Mouse (Mus musculus): ENCODE measurements at regions not wholly inside any gene's neighbourhood (a gene's known extent, or its start where the extent isn't known, plus 50 kb on each side); places are given as distances from the start of the nearest gene placed in this dataset.
"Not testable (repeated sequence)": the region's sequence is repeated elsewhere in the genome, so short reads cannot be mapped to it uniquely, and the experiment has no call there.

DNA sequence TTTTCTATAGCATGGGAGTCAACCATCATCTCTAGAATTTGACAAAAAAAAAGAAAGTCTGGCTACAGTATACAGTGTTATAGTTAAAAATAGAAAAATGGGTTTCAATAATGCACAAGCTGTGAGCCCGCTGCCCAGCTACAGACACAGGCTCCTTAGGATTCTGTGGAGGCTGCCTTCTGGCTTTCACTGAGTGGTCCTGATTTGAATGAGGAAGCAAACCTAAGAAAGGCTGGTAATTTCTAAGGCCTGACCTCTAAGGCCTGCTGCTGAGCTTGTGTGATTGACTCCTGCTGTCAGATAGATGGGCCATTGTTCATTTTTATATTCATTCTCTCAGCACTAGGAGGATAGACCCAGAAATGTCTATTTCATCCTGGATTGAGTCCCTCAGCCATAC lies 67.7 kb downstream of the Alg10b start:
- Histone ChIP-seq H3K4me2 (no peak overlapping the region), H3K4me1 (no peaks in the 10 kb centered on the region), H3K4me3 (no peak overlapping the region), H3K27me3 (replicated peaks) (no peaks in the 10 kb centered on the region), H3K36me3 (replicated peaks) (no peaks in the 10 kb centered on the region), H3K27ac (no peak overlapping the region), H3K9me3 (no peaks in the 10 kb centered on the region), H3K9ac (no peak overlapping the region)
- 29% methylated on average over 1 of the region's 1 CpGs for WGBS
- ATAC-seq (replicated peaks) = no peak

DNA sequence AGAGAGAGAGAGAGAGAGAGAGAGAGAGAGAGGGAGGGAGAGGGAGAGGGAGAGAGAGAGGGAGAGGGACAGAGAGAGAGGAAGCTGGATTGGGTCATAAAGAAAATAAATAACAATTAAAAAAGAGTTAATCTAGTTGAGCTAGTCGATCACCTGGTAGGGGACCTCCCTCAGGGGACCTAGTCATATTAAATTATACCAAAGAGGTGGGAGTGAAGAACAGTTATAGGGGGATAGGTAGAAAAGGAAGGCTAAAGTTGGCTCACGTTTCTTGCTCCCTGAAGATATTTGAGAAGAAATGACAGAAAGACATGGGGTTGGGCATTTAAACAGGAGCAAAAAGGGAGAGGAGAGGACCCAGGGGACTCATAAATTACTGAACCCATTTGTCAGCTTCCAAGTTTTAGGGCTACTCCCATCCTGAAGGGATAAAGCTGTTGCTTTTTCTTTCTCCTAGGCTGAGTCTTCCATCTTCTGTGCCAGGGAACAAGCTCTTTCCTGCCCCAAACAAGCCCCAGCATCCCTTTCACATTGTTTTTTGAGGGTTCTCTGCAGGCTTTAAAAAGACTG lies 70.3 kb downstream of the Alg10b start:
- H3K9me3 ChIP-seq = no peaks in the 10 kb centered on the region

DNA sequence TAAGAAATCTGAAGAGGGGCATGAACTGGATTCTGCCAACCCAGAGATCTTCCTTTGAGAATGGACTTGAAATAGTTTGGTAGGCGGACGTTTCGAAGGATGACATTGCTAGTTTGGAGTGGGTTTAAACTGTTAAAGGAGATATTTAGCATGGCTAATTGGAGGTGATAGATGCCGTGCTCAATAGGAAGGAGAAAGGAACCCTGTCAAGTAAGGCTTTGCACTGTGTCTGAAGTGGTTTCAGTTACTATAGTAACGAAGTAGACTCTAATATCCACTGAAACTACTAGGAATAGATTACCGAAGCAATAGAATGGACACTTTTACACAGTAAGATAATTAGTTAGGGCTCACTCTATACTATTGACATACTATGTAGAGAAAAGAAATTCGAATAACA lies 74.5 kb downstream of the Alg10b start:
- 37% methylated on average over 7 of the region's 7 CpGs for WGBS
- Histone ChIP-seq H3K4me2 (no peak overlapping the region), H3K36me3 (replicated peaks) (no peaks in the 10 kb centered on the region), H3K9ac (no peak overlapping the region), H3K27ac (no peak overlapping the region), H3K27me3 (replicated peaks) (no peaks in the 10 kb centered on the region), H3K4me3 (no peak overlapping the region), H3K4me1 (no peaks in the 10 kb centered on the region), H3K9me3 (no peaks in the 10 kb centered on the region)
- no peak for ATAC-seq (replicated peaks)

More for the DNA sequence above, 70.3 kb downstream of the Alg10b start:
- no peak for ATAC-seq (replicated peaks)
- Histone ChIP-seq H3K36me3 (replicated peaks) (no peaks in the 10 kb centered on the region), H3K4me3 (no peak overlapping the region), H3K4me2 (no peak overlapping the region), H3K9ac (no peak overlapping the region), H3K4me1 (no peaks in the 10 kb centered on the region), H3K27ac (no peak overlapping the region), H3K27me3 (replicated peaks) (no peaks in the 10 kb centered on the region)
- 73% methylated on average over 2 of the region's 2 CpGs for WGBS

DNA sequence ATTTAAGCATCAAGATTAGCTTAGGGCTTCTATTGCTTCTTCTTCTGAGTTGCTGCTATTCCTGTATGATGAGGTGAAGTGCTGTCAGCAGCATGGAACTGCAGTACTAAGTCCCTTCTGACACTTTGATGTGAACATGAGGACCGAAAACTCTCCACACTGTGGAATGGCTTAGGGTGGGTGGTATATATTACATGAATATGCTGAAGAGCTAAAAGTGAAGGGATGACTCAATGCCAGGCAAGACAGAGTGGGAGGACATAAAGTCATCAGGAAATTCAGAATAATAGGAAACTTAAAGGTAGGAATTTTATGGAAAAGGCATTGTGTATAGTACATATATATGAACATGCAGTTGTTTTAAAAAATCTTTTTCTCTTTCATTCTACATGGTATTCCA lies 79.3 kb downstream of the Alg10b start:
- Histone ChIP-seq H3K9ac (no peak overlapping the region), H3K4me2 (no peak overlapping the region), H3K27me3 (replicated peaks) (no peaks in the 10 kb centered on the region), H3K36me3 (replicated peaks) (no peaks in the 10 kb centered on the region), H3K4me3 (no peak overlapping the region), H3K9me3 (no peaks in the 10 kb centered on the region), H3K4me1 (no peaks in the 10 kb centered on the region), H3K27ac (no peak overlapping the region)
- no peak for ATAC-seq (replicated peaks)
- 88% methylated on average over 1 of the region's 1 CpGs for WGBS

DNA sequence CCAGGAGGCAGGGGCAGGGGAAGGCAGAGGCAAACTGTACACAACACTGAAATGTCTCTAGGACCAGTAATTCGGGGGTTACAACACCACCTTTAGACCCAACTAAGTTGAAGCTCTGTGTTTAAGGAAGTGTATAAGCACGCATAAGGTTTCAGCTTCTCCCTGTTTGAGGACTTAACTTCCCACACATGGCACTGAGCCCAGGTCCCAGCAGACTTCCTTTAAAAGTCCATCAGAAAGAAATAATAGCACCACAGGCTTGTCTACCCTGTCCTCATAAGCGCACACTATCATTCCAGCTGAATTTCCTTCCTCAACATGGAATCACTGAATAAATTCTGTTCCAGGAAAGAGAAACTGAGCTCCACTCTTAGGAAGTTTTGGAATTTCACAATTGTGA lies 80.9 kb downstream of the Alg10b start:
- Histone ChIP-seq H3K9ac (no peak overlapping the region), H3K4me2 (no peak overlapping the region), H3K9me3 (no peaks in the 10 kb centered on the region), H3K36me3 (replicated peaks) (no peaks in the 10 kb centered on the region), H3K4me3 (no peak overlapping the region), H3K27ac (no peak overlapping the region), H3K4me1 (no peaks in the 10 kb centered on the region), H3K27me3 (replicated peaks) (no peaks in the 10 kb centered on the region)
- 87% methylated on average over 3 of the region's 3 CpGs for WGBS
- ATAC-seq (replicated peaks) = no peak

DNA sequence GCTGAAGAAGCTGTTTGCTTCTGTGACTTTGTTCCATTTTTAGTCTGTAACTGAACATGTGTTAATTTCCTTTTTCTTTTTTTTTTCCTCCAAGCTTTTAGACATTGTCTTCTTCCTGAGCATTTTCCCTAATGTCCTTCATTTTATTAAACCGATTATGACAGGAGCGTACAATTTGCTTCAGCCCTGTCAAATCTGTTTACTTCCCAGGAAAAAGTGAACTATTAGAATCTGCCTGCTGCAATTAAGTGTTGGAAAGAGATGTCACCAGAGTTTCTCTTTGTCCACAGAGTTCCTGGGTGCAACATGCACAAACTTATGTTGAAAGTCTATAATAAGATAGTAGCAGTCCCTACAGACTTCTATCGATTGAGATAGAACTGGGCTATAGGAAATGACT lies 82.8 kb downstream of the Alg10b start:
- WGBS = 86% methylated on average over 3 of the region's 3 CpGs

DNA sequence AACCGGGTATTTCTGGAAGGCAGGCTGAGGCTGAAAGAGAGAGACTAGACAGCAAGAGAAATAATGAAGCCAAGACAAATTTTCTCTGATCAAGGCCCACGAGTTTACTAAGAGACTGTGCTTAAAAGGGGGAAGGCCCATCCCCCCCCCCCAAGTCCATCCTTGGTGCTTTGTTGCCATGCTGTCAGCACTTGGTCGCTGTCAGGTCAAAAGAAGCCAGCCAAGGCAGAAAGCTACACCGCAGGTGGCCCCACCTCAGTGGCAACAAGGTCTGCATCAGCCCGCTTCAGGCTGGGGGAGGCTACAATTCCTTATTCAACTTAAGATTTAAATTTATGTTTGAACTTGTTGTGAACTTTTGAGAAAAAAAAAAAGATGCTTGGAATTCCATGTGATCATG lies 84.3 kb downstream of the Alg10b start:
- not testable (repeated sequence) for H3K9ac ChIP-seq; H3K27ac ChIP-seq; H3K4me3 ChIP-seq; H3K27me3 ChIP-seq (replicated peaks); ATAC-seq (replicated peaks); H3K4me1 ChIP-seq; H3K36me3 ChIP-seq (replicated peaks); H3K4me2 ChIP-seq; H3K9me3 ChIP-seq
- 11% methylated on average over 5 of the region's 5 CpGs for WGBS

More for the DNA sequence above, 82.8 kb downstream of the Alg10b start:
- H3K4me3 ChIP-seq = no peak overlapping the region
- H3K9ac ChIP-seq = no peak overlapping the region
- ATAC-seq (replicated peaks) = no peak
- H3K36me3 ChIP-seq (replicated peaks) = no peaks in the 10 kb centered on the region
- no peak overlapping the region for H3K27ac ChIP-seq
- H3K4me1 ChIP-seq = no peaks in the 10 kb centered on the region
- H3K9me3 ChIP-seq = no peaks in the 10 kb centered on the region
- no peaks in the 10 kb centered on the region for H3K27me3 ChIP-seq (replicated peaks)
- no peak overlapping the region for H3K4me2 ChIP-seq

DNA sequence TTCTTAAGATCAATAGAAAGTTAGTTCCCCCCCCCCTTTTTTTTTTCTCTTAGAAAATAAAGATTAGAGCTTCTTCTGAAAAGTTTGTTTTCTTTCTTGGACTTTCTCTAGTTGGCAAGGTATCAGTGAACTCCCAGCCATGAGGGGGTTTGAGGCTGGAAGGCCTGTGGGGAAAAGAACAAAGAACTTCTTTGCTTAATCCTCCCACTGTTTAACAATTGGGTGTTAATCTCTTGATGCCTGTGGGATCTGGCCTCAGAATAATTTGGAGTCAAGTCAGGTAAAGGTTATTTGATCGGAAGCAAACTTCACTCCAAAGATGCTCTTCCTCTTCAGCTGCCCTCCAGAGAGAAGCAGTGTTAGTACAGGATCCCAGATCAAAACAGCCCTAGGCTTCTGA lies 84.8 kb downstream of the Alg10b start:
- Histone ChIP-seq H3K36me3 (replicated peaks) (no peaks in the 10 kb centered on the region), H3K9ac (no peak overlapping the region), H3K9me3 (no peaks in the 10 kb centered on the region), H3K4me1 (no peaks in the 10 kb centered on the region), H3K4me3 (no peak overlapping the region), H3K27ac (no peak overlapping the region), H3K4me2 (no peak overlapping the region), H3K27me3 (replicated peaks) (no peaks in the 10 kb centered on the region)
- ATAC-seq (replicated peaks) = no peak
- 7% methylated on average over 1 of the region's 1 CpGs for WGBS

DNA sequence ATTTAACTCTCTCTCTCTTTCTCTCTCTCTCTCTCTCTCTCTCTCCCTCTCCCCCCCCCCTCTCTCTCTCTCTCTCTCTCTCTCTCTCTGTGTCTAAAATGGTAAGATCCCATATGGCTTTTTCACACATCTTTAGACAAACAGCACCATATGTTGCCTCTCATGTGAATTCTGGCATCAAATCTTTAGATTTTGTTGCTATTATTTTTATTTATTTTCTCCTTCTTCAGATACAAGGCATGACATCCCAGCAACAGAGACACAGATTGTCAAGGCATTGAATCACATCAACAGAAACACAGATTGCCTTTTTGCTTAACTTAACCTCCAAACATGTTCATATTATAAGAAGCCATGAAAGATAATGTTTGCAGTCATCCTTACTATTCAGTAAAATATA lies 85.6 kb downstream of the Alg10b start:
- ATAC-seq (replicated peaks) = no peak
- Histone ChIP-seq H3K9me3 (no peaks in the 10 kb centered on the region), H3K27me3 (replicated peaks) (no peaks in the 10 kb centered on the region), H3K9ac (no peak overlapping the region), H3K4me2 (no peak overlapping the region), H3K4me1 (no peaks in the 10 kb centered on the region), H3K36me3 (replicated peaks) (no peaks in the 10 kb centered on the region), H3K4me3 (no peak overlapping the region), H3K27ac (no peak overlapping the region)

DNA sequence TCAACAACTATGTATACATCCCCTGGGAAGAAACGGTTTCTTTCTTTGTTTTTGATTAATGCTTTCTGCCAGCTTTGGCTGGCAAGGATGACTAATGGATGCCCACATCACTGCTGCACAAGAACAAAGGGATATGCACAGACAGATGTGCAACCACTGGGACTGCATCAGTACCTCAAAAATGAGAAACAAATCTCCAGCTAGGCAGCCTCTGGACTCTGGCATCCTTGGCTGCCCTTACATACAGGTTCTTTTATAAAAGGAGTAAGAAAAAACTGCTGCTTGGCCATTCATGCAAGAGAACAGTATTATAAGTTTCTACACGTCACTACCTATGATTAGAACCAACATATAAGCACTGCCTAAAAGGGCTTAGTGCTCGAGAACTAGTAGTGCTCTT lies 97.7 kb downstream of the Alg10b start:
- no peaks in the 10 kb centered on the region for H3K27me3 ChIP-seq (replicated peaks)
- ATAC-seq (replicated peaks) = no peak
- no peak overlapping the region for H3K4me2 ChIP-seq
- H3K4me1 ChIP-seq = no peaks in the 10 kb centered on the region
- H3K27ac ChIP-seq = no peak overlapping the region
- no peak overlapping the region for H3K9ac ChIP-seq
- no peaks in the 10 kb centered on the region for H3K9me3 ChIP-seq
- 58% methylated on average over 3 of the region's 3 CpGs for WGBS
- no peaks in the 10 kb centered on the region for H3K36me3 ChIP-seq (replicated peaks)
- H3K4me3 ChIP-seq = no peak overlapping the region

DNA sequence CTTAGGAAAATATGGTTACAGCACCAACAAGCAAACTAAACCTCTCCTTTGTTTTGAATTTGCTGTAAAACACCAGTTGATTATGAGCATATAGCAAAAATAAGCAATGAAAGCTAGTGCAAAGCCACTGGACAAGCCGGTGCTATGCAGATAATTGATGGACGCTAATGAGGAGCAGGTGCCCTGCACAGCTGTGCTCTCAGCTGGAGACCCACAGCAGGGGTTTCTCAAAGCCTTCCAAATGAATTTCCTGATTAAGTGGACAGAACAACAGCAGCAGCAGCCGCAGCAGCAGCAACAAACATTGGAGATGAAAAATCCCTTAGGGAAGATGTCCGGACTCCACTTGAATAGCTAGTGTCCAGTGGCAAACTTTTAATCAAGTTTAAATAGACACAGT lies 109.2 kb downstream of the Alg10b start:
- no peaks in the 10 kb centered on the region for H3K9me3 ChIP-seq
- no peaks in the 10 kb centered on the region for H3K36me3 ChIP-seq (replicated peaks)
- H3K9ac ChIP-seq = no peak overlapping the region
- no peak overlapping the region for H3K27ac ChIP-seq
- peaks cover 4% of the 10 kb centered on the region; the same call in 1 of the 2 replicates for H3K4me1 ChIP-seq
- ATAC-seq (replicated peaks) = no peak
- WGBS = 8% methylated on average over 4 of the region's 4 CpGs
- H3K4me2 ChIP-seq = no peak overlapping the region
- H3K27me3 ChIP-seq (replicated peaks) = no peaks in the 10 kb centered on the region
- H3K4me3 ChIP-seq = no peak overlapping the region

DNA sequence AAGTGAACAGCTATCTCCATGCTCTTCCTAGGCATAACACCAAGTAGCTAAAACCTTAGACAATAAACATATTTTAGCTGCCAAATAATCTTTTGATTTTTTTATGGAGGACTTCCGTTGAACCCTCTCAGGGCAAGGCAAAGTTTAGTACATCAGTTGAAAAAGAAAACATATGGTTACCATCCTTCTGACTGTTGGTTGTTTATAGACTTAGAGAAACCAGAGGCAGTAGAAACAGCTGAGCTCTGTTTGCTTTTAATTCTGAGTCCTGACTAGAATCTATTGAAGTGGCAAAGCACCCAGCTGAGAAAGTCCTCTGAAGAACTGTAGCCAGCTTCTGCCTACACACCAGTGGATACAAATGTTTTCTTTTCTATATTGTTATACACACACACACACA lies 109.7 kb downstream of the Alg10b start:
- H3K4me1 ChIP-seq = peaks cover 4% of the 10 kb centered on the region; the same call in 1 of the 2 replicates
- H3K27me3 ChIP-seq (replicated peaks) = no peaks in the 10 kb centered on the region
- WGBS = 46% methylated on average over 1 of the region's 1 CpGs
- ATAC-seq (replicated peaks) = no peak
- no peak overlapping the region for H3K27ac ChIP-seq
- H3K4me2 ChIP-seq = no peak overlapping the region
- H3K4me3 ChIP-seq = no peak overlapping the region
- no peak overlapping the region for H3K9ac ChIP-seq
- H3K9me3 ChIP-seq = no peaks in the 10 kb centered on the region
- no peaks in the 10 kb centered on the region for H3K36me3 ChIP-seq (replicated peaks)

DNA sequence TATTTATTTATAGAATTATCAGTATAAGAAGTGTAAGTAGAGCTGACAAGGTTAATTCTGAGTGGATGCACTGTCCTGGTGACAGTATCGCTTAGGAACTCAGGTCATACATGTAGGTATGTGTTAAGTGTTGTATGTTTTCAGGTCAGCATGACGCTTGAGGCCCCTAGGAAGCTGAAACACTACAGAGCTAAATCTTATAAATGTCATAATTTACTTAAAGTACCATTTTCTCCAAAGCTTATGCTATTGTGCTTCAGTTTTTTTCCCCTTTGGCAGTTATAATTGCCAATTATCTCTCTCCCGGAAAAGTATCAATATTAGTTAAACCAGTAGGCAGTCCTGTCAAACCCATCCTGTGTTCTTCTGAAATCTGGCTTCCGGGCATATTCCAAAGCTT lies 110.3 kb downstream of the Alg10b start:
- Histone ChIP-seq H3K4me3 (no peak overlapping the region), H3K9ac (no peak overlapping the region), H3K27ac (no peak overlapping the region), H3K9me3 (no peaks in the 10 kb centered on the region), H3K4me2 (no peak overlapping the region), H3K27me3 (replicated peaks) (no peaks in the 10 kb centered on the region), H3K36me3 (replicated peaks) (no peaks in the 10 kb centered on the region), H3K4me1 (peaks cover 4% of the 10 kb centered on the region; the same call in 1 of the 2 replicates)
- WGBS = 56% methylated on average over 4 of the region's 4 CpGs
- no peak for ATAC-seq (replicated peaks)

All from midbrain, embryonic 15.5 days (tissue).